Mouse (Mus musculus) kidney, adult 2 months (tissue): ENCODE measurements around the gene Spock2.

Experiments
- CTCF ChIP-seq: fragments of 200-500 bp; conservative IDR thresholded peaks from 2 replicates; pipeline ENCODE4 v1.5.1; 2011; ENCODE audit warnings: low read depth, mild to moderate bottlenecking, control low read depth, low read length, moderate library complexity, mixed read lengths; ENCODE audit not compliant: insufficient read depth, insufficient read length
- POLR2A ChIP-seq: fragments of 200-500 bp; IDR thresholded peaks from one replicate; pipeline ENCODE4 v1.6.1; 2011; ENCODE audit warnings: low read depth, low read length, control low read depth

DNA sequence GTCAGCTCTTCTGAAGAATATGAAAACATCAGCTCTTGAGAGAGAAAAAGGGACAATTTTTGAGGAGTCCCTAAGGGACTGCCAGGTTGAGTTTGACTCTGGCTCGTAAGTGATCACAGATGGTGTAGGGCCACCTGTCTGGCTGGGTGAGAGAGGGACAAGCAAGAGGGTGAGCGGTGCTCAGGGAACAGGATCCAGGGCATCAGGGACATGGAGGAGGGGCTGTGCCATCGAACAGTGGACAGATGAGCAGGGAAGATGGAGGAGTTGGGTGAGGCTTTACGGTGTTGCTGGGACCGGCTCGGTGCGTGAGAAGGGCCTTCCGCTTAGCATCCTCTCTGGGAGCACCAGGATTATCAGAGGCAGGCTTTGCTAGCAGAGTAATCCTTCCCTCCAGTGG is 3.3 kb downstream of the Spock2 start:
- TF ChIP-seq CTCF (no peak), POLR2A (no peak)
